Mouse (Mus musculus) embryonic fibroblast, embryonic 13.5 days (primary cell): ENCODE measurements around the gene Rheb. TPM values are rescaled to one million over a fixed set of nuclear protein-coding genes. Genes with fewer than 3 reads are reported as not detected.

Source experiments
- H3K27ac ChIP-seq: 2 replicates; pipeline ENCODE4 v1.5.1; 2012; ENCODE audit warnings: low read length, control low read depth, inconsistent platforms; ENCODE audit not compliant: insufficient read depth
- H3K4me1 ChIP-seq: 2 replicates; pipeline ENCODE4 v1.6.1; 2011; ENCODE audit warnings: low read length; ENCODE audit not compliant: control insufficient read depth, insufficient read depth
- H3K4me3 ChIP-seq: 2 replicates; pipeline ENCODE4 v1.5.1; 2011; ENCODE audit warnings: mild to moderate bottlenecking, control low read depth, low read length; ENCODE audit not compliant: insufficient read depth
- CTCF ChIP-seq: IDR thresholded peaks from 2 replicates; pipeline ENCODE4 v1.5.1; 2011; ENCODE audit warnings: mild to moderate bottlenecking, control low read depth, low read length, moderate library complexity, borderline replicate concordance; ENCODE audit not compliant: insufficient read depth
- POLR2A ChIP-seq: IDR thresholded peaks from 2 replicates; pipeline ENCODE4 v1.6.1; 2011; ENCODE audit warnings: low read depth, mild to moderate bottlenecking, control low read depth, low read length, moderate library complexity
- polyA plus RNA-seq: library from polyadenylated mRNA; stranded (reverse); fragments of >200 nt; gene quantifications from 2 replicates; pipeline ENCODE4 v1.2.4, GENCODE M21; 2011; ENCODE audit warnings: low read depth; ENCODE audit not compliant: missing spikeins, insufficient read length

Rheb gene
- polyA plus RNA-seq, 1 experiment, result 150 TPM

- TF ChIP-seq POLR2A (0 out of 2 replicates have a peak, but pooled peaks have one; percentile 20), CTCF (no peak)
- no peak overlapping the region for H3K4me3 ChIP-seq
- H3K4me1 ChIP-seq, result peaks cover 8% of the 10 kb centered on the region
- H3K27ac ChIP-seq, result peak overlapping the region; percentile 95; the same call in 1 of the 2 replicates
Observed at GRCm38 (mm10) chr5:24843841-24844240, 1.4 kb upstream of the Rheb start.

GRCm38 (mm10) chr5:24843103-24843475 lies 665 bp upstream of the Rheb start:
- peak overlapping the region; percentile 46 for H3K4me3 ChIP-seq
- no peak for TF ChIP-seq POLR2A
- no peak for TF ChIP-seq CTCF
- peak overlapping the region; percentile 95 for H3K27ac ChIP-seq
- H3K4me1 ChIP-seq, result peaks cover 9% of the 10 kb centered on the region

DNA sequence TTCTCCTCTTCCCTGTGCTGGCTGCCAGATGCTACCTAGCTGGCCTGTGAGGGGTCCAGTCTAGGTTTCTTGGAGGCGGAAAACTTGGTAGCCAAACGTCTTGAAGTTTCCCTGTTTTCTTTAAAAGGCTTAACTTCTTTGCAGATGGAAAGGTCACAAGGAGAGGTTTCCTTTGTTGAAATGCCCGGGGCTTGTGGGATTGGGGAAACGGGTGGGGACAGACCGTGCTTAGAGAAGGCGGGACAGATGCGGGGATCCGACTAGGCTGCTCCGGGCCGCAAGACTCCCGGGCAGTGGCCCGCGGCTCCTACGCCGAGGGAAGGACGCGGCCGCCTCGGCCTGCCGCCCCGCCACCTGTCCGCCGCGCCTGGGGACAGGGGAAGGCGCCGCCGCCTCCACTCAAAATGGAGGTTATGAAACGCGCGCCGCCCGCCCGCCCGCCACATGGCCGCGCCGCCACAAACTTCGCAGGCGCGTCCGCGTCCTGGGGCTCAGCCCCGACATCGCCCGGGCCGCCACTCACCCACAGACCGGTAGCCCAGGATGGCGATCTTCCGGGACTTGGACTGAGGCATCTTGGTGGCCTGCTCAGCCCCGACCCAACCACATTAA lies 656 bp downstream of the Rheb start:
- Histone ChIP-seq H3K4me3 (peak overlapping the region; percentile 100), H3K27ac (peak overlapping the region; percentile 100), H3K4me1 (peaks cover 13% of the 10 kb centered on the region)
- TF ChIP-seq POLR2A (no peak), CTCF (no peak)

- TF ChIP-seq POLR2A (no peak; the same call in 1 of the 2 replicates), CTCF (no peak)
- peak overlapping the region; percentile 100 for H3K4me3 ChIP-seq
- peak overlapping the region; percentile 100 for H3K27ac ChIP-seq
- H3K4me1 ChIP-seq, result peaks cover 13% of the 10 kb centered on the region
Observed at GRCm38 (mm10) chr5:24840975-24841431, 1.4 kb downstream of the Rheb start.

DNA sequence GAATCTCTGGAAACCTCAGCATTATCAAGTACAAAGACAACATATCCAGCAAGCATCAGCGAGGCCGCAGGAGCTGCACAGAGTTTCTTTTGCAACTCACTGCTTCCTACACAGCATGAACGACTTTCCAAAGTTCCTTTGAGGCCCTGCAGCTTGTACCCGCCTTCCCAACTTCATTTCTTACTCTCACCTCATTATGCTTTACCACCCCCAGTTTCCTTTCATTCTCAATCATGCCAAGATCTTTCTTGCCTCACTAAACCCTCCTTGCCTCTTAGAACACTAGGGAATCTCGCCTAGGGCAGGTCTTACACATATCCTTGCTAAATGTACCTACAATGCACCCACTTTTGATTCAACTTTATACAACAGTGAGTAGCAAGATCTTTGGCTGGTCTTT lies 7.9 kb downstream of the Rheb start:
- TF ChIP-seq POLR2A (no peak), CTCF (no peak)
- H3K4me1 ChIP-seq, result peaks cover 11% of the 10 kb centered on the region
- H3K4me3 ChIP-seq, result no peak overlapping the region
- no peak overlapping the region for H3K27ac ChIP-seq

DNA sequence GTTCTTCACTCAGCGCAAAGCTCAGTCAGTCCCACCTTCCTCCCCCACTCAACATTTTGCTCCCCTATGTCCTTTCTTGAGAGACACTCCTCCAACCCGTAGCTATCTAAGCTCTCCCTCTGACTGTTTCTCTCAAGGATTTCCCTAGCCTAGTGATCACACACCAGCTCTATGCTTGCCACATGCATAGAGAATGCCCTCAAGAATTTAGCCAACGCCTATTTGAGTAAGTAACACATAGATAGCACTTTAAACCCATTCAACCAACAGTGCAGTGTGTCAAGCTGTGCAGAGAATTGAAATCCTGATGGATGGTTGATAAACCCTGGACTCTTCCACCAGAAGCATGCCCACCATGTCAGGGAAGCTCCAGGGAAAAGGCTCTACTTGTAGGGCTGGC lies 10.5 kb downstream of the Rheb start:
- peaks cover 15% of the 10 kb centered on the region for H3K4me1 ChIP-seq
- no peak overlapping the region for H3K4me3 ChIP-seq
- H3K27ac ChIP-seq, result no peak overlapping the region
- TF ChIP-seq CTCF (no peak), POLR2A (no peak)

DNA sequence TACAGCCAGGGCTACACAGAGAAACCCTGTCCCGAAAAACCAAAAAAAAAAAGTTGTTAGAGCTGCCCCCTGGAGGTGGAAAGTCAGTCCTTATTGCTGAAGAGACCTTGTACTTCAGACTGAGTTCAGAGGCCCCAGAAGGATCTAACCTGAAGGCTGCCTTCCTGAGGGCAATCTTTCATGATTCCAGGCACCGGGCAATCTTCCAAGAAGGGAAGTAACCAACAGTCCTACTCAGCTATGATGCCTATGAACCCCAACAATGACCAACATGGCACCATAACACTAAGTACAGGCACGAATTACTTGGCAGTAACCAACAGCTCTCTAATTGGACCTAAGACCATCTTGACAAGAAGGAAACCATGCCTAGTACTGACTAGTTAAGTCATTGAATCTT lies 14.0 kb downstream of the Rheb start:
- TF ChIP-seq POLR2A (no peak), CTCF (no peak)
- H3K4me3 ChIP-seq, result no peak overlapping the region
- no peak overlapping the region for H3K27ac ChIP-seq
- H3K4me1 ChIP-seq, result peaks cover 32% of the 10 kb centered on the region

DNA sequence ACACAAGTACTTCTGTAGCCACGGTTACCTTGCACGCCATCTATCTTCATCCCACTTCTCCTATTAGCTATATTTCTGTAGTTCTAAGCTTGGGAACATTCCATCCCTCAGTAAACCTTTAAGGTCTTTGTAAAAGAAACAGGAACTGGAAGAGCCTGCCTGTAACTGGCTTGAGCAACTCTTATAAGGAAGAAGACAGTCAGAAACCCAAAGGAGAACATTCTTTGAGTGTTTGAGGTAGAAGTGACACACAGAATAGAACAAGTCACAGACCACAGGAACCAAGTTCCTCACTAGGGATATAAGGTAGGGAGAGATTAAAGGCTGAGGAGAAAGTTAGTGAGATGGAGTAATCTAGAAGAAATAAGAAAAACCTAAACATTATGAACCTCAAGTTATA lies 15.3 kb downstream of the Rheb start:
- TF ChIP-seq POLR2A (no peak), CTCF (no peak)
- peaks cover 32% of the 10 kb centered on the region for H3K4me1 ChIP-seq

DNA sequence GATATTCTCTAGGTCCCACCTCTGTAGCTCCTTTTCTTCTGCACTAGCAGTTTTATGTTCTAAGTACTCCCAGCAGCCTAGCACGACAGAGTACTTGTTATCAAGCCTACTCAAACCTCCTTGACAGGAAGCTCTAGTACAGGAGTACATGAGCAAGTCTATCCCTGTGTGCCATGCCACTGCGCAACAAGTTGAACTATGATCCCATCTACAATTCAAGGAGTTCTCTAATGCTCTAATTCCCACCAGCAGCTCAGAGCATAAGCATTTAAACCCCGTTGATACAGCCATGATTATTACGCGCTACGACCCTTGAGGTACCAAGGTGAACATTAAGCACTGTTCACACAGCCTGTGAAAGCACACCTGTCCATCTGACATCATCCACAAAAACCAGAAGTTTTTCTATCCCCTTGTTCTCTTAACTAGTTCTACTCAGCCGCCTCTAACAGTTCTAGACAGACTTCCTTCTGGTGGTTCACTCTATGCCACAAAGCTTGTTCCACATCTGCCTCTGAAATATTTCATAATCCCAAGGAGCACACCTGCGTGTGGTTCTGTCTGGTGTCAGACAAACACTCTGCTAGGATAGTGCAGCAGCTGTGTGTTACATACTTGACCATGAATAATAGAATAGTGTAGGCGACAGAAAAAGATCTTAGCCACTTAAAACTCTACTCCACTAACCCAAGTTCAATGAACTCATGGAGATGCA lies 16.2 kb downstream of the Rheb start:
- H3K4me1 ChIP-seq, result peaks cover 32% of the 10 kb centered on the region
- H3K4me3 ChIP-seq, result no peak overlapping the region
- H3K27ac ChIP-seq, result 0 out of 2 replicates have a peak overlapping the region, but pooled peaks have one; percentile 29
- TF ChIP-seq POLR2A (no peak), CTCF (no peak)

More for the DNA sequence above, 15.3 kb downstream of the Rheb start:
- Histone ChIP-seq H3K4me3 (no peak overlapping the region), H3K27ac (peak overlapping the region; percentile 41; the same call in 1 of the 2 replicates)
